Mouse (Mus musculus): ENCODE measurements around the gene Setd5. TPM values are rescaled to one million over a fixed set of nuclear protein-coding genes. Genes with fewer than 3 reads are reported as not detected.
A peak's percentile ranks its signal among the peaks of the same experiment; 100 is the strongest.

The Setd5 gene
- polyA plus RNA-seq (2015; fragmentation: Nextera tagmentation; extraction: Ambion mirVana), result 47.5 and 49.5 TPM in 2 replicates

DNA sequence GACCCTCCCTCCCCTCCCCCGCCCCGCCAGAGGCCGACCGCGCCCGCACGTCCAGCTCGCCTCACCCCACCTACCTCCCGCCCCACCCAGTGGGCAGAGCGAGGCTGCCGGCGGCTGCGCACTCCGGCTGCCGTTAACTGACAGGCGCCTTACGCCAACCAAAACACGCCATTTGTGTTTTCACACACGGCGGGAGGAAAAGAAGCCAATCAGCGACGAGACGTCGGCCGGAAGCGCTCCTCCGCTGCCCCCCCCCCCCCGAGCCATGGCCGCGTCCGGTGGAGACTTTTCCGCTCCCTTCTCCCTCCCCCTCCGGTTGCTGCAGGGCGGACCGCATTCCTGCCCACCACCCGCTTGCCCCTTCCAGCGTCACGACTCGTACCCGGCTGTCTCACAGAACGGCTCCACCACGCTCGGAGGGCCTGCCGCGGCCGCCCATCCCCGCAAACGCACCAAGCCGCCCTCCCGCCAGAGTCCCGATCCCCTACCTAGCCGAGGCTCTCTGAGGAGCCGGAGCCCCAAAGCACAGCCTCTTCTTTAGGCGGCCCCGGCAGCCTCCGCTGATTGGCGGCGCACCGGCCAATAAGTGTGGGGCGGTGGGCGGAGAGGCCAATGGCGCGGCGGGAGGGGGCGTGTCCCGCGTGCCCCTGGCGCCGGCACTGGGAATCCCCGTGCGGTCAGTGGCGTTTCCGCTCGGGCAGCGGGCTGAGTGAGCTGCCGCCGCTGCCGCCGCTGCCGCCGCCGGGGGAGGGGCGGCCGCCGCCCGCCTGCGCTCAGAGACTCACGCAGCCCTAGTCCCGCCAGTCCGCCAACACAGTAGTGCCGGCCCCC, at the start of gene Setd5:
Gene Setd5 (plus strand): TSS at position 680 of the 831 bp plus-strand sequence.
- Histone ChIP-seq H3K4me2 (peak within 1 kb of the TSS; percentile 97), H3K36me3 (no peaks in the 10 kb centered on the region), H3K27ac (replicated peaks) (peak within 1 kb of the TSS; percentile 100), H3K9ac (peak within 1 kb of the TSS; percentile 79), H3K4me1 (replicated peaks) (peaks cover 55% of the 10 kb centered on the region), H3K9me3 (no peaks in the 10 kb centered on the region), H3K4me3 (peak within 1 kb of the TSS; percentile 63), H3K27me3 (no peaks in the 10 kb centered on the region)
- under 1% methylated on average over 51 of the region's 91 CpGs for WGBS
- ATAC-seq (ENCODE audit: low FRiP score, low read depth), result peak; percentile 95

DNA sequence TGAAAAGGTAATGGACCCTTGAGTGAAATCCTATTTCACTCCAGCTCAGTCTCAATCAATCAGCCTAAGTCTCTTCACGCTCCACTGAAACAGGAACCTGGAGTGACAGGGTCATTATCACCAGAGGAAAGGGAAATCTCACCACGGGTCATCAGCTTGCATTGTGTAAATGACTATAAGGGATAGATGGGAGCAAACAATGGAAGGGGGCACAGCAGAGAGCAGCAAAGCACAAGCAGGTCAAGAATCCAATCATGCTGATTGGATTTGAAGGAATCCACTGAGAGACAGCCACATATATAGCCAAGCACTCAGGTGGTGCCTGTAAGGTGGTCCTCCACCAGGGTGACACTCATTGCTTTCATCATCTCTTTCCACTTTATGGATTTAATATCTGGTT, 49.7 kb upstream of the Setd5 start:
- no peaks in the 10 kb centered on the region for H3K9me3 ChIP-seq
- H3K4me2 ChIP-seq, result no peak overlapping the region
- peak overlapping the region; percentile 16; the same call in 1 of the 2 replicates for H3K27ac ChIP-seq (replicated peaks)
- no peak overlapping the region for H3K4me3 ChIP-seq
- H3K27me3 ChIP-seq, result no peaks in the 10 kb centered on the region
- ATAC-seq (ENCODE audit: low FRiP score, low read depth), result no peak
- 4% methylated on average over 2 of the region's 2 CpGs for WGBS
- H3K4me1 ChIP-seq (replicated peaks), result no peaks in the 10 kb centered on the region
- H3K36me3 ChIP-seq, result no peaks in the 10 kb centered on the region
- H3K9ac ChIP-seq, result no peak overlapping the region

DNA sequence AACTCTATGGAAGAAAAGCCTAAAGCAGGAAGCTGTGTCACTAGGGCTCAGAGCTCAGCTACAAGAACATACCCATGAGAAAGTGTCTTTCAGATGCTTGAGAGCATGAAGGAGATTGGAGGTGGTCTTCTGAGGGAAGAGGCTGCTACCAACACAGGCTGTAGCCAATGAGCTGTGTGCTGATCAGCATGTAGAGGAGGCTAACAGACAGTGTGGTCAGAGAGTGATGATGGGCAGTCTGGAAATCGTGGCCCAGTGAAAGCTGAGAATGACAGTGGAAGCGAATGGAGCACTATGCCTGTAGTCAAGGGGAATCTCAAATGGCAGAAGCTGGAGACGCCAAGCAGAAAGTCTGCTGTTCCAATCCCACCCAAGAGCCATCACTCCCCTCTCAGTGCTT, 48.2 kb upstream of the Setd5 start:
- Histone ChIP-seq H3K9me3 (no peaks in the 10 kb centered on the region), H3K27me3 (no peaks in the 10 kb centered on the region), H3K4me3 (no peak overlapping the region), H3K27ac (replicated peaks) (no peak overlapping the region), H3K4me1 (replicated peaks) (no peaks in the 10 kb centered on the region), H3K9ac (no peak overlapping the region), H3K4me2 (no peak overlapping the region), H3K36me3 (no peaks in the 10 kb centered on the region)
- WGBS, result 81% methylated on average over 3 of the region's 3 CpGs
- no peak for ATAC-seq (ENCODE audit: low FRiP score, low read depth)

DNA sequence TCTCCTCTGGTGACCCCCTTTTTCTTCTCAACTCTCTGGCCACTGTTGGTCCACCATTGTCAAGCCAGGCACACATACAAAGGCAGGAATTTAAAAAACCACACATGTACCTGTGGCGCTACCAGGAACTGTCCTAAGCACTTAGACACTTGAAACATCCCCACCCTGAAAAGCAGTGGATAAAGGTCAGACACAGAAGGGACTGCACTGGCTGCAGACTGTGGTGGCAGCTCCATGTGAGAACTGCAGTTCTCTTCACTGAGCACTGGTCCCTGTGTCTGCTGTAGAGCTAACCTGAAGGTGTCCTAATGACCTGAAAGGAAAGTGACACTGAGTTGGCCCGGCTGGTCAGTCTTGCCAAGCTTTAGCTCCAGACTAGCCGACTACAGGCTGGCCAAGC, 46.6 kb upstream of the Setd5 start:
- Histone ChIP-seq H3K4me3 (no peak overlapping the region), H3K27ac (replicated peaks) (no peak overlapping the region), H3K9ac (no peak overlapping the region), H3K4me2 (no peak overlapping the region), H3K27me3 (no peaks in the 10 kb centered on the region), H3K36me3 (no peaks in the 10 kb centered on the region), H3K4me1 (replicated peaks) (no peaks in the 10 kb centered on the region), H3K9me3 (no peaks in the 10 kb centered on the region)
- WGBS, result 65% methylated on average over 3 of the region's 3 CpGs
- ATAC-seq (ENCODE audit: low FRiP score, low read depth), result no peak

DNA sequence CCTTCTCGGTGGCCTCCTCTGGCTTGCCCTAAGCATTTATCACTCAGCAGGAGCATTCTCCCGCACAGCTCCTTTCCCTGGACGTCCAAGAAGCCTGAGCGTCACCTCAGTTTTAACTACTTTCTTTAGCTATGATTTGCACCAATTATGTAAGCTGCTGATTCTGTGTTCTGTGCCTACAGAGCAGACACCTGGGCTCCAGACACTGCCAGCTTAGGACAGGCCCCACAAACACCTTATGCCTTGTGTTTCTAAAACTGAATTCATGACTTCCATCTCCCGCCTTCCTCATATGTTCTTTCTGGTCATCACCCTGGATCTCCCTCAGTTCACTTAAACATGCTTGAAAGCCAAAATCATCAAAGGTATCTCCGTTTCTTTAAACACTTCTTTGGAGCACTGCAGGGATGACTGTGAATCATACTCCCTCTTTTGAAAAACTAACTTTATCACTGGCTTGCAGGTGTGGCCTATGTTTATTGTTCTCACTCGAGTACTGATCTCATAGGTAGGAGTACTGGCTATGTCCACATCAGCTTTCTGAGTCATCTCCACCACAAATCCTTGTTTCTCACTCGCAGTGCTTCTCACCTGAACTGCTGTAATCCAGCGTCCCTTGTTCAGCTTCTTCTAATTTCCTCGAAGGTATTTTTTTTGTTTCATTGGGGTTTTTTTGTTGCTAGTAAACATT, 46.0 kb upstream of the Setd5 start:
- 86% methylated on average over 10 of the region's 10 CpGs for WGBS
- Histone ChIP-seq H3K9ac (no peak overlapping the region), H3K4me3 (no peak overlapping the region), H3K4me1 (replicated peaks) (no peaks in the 10 kb centered on the region), H3K4me2 (no peak overlapping the region), H3K36me3 (no peaks in the 10 kb centered on the region), H3K27ac (replicated peaks) (no peak overlapping the region), H3K27me3 (no peaks in the 10 kb centered on the region), H3K9me3 (no peaks in the 10 kb centered on the region)
- no peak for ATAC-seq (ENCODE audit: low FRiP score, low read depth)

DNA sequence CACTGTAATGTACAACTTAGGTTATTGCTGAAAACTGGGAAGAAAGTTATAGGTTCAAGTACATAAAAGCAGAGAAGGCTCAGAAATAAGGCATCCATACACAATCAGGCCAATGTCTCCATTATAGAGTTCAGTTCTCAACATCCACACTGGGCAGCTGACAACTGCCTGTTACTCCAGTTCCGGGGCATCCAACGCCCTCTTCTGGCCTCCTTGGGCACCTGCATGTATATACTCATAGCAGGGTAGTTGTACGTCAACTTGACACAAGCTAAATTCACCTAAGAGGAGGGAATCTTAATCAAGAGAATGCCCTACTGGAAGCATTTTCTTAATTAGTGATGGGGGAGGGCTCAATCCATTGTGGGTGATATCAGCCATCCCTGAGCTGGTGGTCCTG, 45.0 kb upstream of the Setd5 start:
- ATAC-seq (ENCODE audit: low FRiP score, low read depth), result no peak
- no peak overlapping the region for H3K9ac ChIP-seq
- H3K4me1 ChIP-seq (replicated peaks), result no peaks in the 10 kb centered on the region
- H3K27ac ChIP-seq (replicated peaks), result no peak overlapping the region
- no peak overlapping the region for H3K4me3 ChIP-seq
- no peaks in the 10 kb centered on the region for H3K36me3 ChIP-seq
- no peak overlapping the region for H3K4me2 ChIP-seq
- WGBS, result 76% methylated on average over 3 of the region's 3 CpGs
- H3K9me3 ChIP-seq, result no peaks in the 10 kb centered on the region
- no peaks in the 10 kb centered on the region for H3K27me3 ChIP-seq

DNA sequence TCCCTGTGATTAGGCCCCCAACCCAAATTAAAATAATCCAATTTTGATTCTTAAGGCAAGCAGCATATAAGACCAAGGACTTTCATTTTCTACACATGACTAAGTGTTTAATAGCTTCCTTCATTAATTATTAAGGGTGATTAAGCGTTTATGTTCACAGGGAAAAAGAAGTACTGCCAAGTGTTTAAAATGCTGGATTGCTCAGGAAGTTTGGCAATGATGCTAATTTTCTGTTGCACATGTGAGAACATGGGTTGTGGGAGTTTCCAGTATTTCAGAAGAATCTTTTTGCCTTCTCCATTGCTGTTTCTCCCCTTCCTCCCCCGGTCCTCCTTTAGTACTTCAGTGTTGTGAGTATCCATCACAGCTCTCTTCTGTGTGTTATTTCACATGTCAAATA, 44.0 kb upstream of the Setd5 start:
- WGBS, result 86% methylated on average over 2 of the region's 2 CpGs
- H3K9me3 ChIP-seq, result no peaks in the 10 kb centered on the region
- H3K9ac ChIP-seq, result no peak overlapping the region
- ATAC-seq (ENCODE audit: low FRiP score, low read depth), result no peak
- H3K36me3 ChIP-seq, result no peaks in the 10 kb centered on the region
- H3K27ac ChIP-seq (replicated peaks), result no peak overlapping the region
- no peaks in the 10 kb centered on the region for H3K27me3 ChIP-seq
- H3K4me2 ChIP-seq, result no peak overlapping the region
- H3K4me3 ChIP-seq, result no peak overlapping the region
- peaks cover 6% of the 10 kb centered on the region for H3K4me1 ChIP-seq (replicated peaks)

DNA sequence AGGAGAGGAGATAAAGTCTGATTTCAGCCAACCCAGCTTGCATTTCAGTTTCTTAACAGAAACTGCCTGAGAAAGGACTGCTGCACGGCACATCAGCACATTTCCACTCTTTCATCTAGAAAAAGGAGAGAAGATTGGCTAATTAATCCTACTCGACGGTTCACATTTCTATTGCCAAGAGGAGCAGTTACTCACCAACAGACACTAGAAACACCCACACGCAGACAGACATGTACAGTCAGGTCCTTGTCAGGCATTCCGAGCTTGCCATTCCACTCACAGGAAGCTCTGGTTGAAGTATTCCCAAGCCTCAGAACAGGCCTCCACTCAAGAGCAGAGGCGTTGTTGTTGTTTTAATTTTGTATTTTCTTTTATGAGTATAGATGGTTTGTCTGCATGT, 42.7 kb upstream of the Setd5 start:
- 81% methylated on average over 6 of the region's 6 CpGs for WGBS
- no peak for ATAC-seq (ENCODE audit: low FRiP score, low read depth)
- H3K36me3 ChIP-seq, result no peaks in the 10 kb centered on the region
- H3K4me3 ChIP-seq, result no peak overlapping the region
- no peak overlapping the region for H3K4me2 ChIP-seq
- no peak overlapping the region for H3K9ac ChIP-seq
- no peaks in the 10 kb centered on the region for H3K27me3 ChIP-seq
- no peak overlapping the region for H3K27ac ChIP-seq (replicated peaks)
- peaks cover 13% of the 10 kb centered on the region for H3K4me1 ChIP-seq (replicated peaks)
- no peaks in the 10 kb centered on the region for H3K9me3 ChIP-seq

DNA sequence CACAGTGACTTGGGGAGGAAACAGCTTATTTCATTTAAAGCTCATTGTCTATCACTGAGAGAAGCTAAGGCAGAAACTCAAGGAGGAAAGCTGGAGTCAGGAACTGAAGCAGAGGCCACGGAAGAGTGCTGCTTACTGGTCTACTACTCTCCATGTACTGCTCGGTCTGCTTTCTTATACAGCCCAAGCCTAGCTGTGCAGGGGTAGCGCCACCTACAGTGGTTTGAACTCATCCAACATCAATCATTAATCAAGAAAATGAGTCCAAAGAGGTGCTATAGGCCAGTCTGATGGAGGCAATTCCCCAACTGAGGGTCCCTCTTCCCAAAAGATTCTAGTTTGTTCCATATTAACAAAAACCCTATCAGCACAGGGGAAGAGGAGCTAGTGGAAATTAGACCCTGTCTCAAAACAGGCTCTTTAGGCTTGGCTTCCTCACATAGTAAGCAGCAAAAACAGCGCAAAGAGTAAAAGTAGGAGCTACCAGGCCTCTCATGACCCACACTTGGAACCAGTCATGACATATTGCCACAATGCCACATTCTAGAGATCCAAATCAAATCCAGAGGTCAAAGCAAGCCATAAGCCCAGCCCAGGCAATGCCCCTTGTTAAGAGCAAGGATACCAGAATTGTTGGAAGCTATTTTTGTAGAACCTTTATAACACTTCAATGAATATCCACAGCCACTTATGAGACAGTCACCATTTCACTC, 40.5 kb upstream of the Setd5 start:
- no peak overlapping the region for H3K4me2 ChIP-seq
- no peaks in the 10 kb centered on the region for H3K27me3 ChIP-seq
- H3K9me3 ChIP-seq, result no peaks in the 10 kb centered on the region
- no peak for ATAC-seq (ENCODE audit: low FRiP score, low read depth)
- H3K4me3 ChIP-seq, result no peak overlapping the region
- no peak overlapping the region for H3K27ac ChIP-seq (replicated peaks)
- 60% methylated on average over 4 of the region's 4 CpGs for WGBS
- no peak overlapping the region for H3K9ac ChIP-seq
- peaks cover 13% of the 10 kb centered on the region for H3K4me1 ChIP-seq (replicated peaks)
- H3K36me3 ChIP-seq, result no peaks in the 10 kb centered on the region

DNA sequence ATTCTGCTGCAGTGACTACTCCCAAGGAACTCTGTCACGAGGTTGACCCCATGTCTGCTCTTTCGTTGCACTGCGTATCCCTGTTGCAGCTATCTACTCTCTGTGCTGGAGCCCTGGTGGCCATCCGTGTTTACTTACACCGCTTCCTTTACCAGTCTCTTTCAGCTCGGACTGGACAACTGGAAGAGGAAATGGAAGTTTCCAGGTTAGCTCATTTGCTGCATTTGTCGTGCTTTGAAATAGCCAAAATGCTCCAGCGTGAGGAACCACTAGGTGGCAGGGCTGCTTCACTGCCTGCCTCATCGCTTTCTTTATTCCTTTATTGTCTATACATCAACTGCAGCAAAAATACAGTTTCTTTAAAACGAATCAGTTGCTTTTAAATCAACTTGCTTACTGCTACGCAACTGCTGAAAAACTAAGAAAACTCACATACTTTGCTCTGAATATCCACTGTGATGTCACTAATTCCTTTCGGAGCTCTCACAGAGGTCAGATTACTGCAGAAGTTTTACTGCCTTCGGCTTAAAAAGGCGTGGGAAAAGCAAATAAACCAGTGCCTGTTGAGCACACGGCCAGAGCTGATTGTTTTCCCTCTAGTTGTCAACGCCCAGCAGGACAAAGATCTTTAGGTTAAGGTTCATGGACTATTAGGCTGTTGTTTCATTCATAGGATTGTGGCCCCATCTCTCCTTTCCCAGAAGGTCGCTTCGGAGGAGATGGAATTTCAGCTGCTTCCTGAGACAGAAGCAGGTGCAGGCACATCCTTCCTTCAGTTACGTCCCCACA, 39.0 kb upstream of the Setd5 start:
- Histone ChIP-seq H3K27ac (replicated peaks) (peak overlapping the region; percentile 58), H3K9me3 (no peaks in the 10 kb centered on the region), H3K4me3 (peak overlapping the region; percentile 23), H3K27me3 (no peaks in the 10 kb centered on the region), H3K9ac (peak overlapping the region; percentile 21), H3K36me3 (no peaks in the 10 kb centered on the region), H3K4me2 (peak overlapping the region; percentile 50), H3K4me1 (replicated peaks) (peaks cover 13% of the 10 kb centered on the region)
- ATAC-seq (ENCODE audit: low FRiP score, low read depth), result peak; percentile 54; the same call in 1 of the 2 replicates
- 9% methylated on average over 19 of the region's 19 CpGs for WGBS

DNA sequence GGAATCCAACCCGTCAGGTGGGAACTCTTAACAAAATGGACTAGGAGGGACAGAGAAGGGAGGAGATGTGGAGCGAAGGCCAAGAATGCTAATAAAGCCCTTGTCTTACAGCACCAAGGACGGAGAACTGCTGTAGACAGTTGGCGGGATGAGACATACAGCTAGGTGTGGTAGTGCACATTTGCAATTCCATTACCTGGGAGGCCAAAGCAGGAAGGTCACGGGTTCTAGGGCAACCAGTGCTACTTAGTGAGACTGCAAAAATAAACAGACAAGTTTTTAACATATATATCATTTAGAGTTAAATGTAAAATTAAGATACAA, 38.5 kb upstream of the Setd5 start:
- H3K4me3 ChIP-seq, result no peak overlapping the region
- WGBS, result 41% methylated on average over 5 of the region's 5 CpGs

More for the DNA sequence above, 38.5 kb upstream of the Setd5 start:
- peak overlapping the region; percentile 21 for H3K9ac ChIP-seq
- H3K4me1 ChIP-seq (replicated peaks), result peaks cover 13% of the 10 kb centered on the region
- H3K4me2 ChIP-seq, result peak overlapping the region; percentile 50
- peak overlapping the region; percentile 58; the same call in 1 of the 2 replicates for H3K27ac ChIP-seq (replicated peaks)
- ATAC-seq (ENCODE audit: low FRiP score, low read depth), result no peak
- no peaks in the 10 kb centered on the region for H3K27me3 ChIP-seq
- no peaks in the 10 kb centered on the region for H3K36me3 ChIP-seq
- no peaks in the 10 kb centered on the region for H3K9me3 ChIP-seq
